Mouse (Mus musculus) olfactory bulb, adult 2 months (tissue): ENCODE results near the gene Hoxb5.

ENCODE experiments used
- CTCF ChIP-seq: fragments of 200-500 bp; IDR thresholded peaks from 2 replicates; pipeline ENCODE4 v1.5.1; 2012; ENCODE audit warnings: low read depth, mild to moderate bottlenecking, low read length, moderate library complexity; ENCODE audit not compliant: insufficient read depth
- POLR2A ChIP-seq: fragments of 200-500 bp; IDR thresholded peaks from 2 replicates; pipeline ENCODE4 v1.6.1; 2012; ENCODE audit warnings: mild to moderate bottlenecking, low read depth, low read length, moderate library complexity; ENCODE audit not compliant: insufficient read depth

- TF ChIP-seq CTCF (no peak), POLR2A (no peak)
Observed at GRCm38 (mm10) chr11:96352691-96353521, 49.8 kb downstream of the Hoxb5 start.
